Mouse (Mus musculus) bone marrow, adult 2 months (tissue): ENCODE data around the gene Tmem253.

Experiments
- CTCF ChIP-seq: fragments of 200-500 bp; IDR thresholded peaks from 2 replicates; pipeline ENCODE4 v1.5.1; 2011; ENCODE audit warnings: low read length, control low read depth; ENCODE audit not compliant: control insufficient read depth, insufficient read depth
- POLR2A ChIP-seq: fragments of 200-500 bp; IDR thresholded peaks from 2 replicates; pipeline ENCODE4 v1.6.1; 2011; ENCODE audit warnings: low read depth, mild to moderate bottlenecking, control low read depth, low read length, borderline replicate concordance; ENCODE audit not compliant: control insufficient read depth

DNA sequence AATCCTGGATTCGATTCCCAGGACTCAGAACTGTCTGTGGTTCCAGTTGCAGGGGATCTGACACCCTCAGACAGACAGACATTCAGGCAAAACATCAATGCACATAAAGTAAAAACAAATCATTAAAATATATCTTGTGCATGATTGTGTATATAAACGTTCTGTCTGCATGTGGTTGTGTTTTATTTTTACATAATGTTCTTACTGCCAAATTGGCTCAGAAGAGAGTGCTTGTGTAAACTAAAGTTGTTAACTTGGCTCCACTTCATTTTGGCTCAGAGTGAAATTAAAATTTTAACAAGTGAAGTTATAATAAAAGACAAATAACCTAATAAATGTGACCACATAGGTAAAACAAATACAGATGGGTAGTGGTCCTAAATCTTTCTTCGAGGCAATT lies 48.1 kb upstream of the Tmem253 start:
- no peak for TF ChIP-seq CTCF
- no peak for TF ChIP-seq POLR2A
